Mouse (Mus musculus) thymus, adult 2 months (tissue): ENCODE measurements around the gene BC051019. TPM values are rescaled to one million over a fixed set of nuclear protein-coding genes. Genes with fewer than 3 reads are reported as not detected.

Experiments used
- DNase-seq: peaks from one replicate; pipeline ENCODE4 v3.0.0; 2021
- H3K27ac ChIP-seq: fragments of 200-500 bp; 2 replicates; pipeline ENCODE4 v1.5.1; 2012; ENCODE audit warnings: low read length, control low read depth; ENCODE audit not compliant: control insufficient read depth, insufficient read depth
- H3K27me3 ChIP-seq: fragments of 200-500 bp; 2 replicates; pipeline ENCODE4 v1.6.1; 2012; ENCODE audit warnings: mild to moderate bottlenecking, low read length, moderate library complexity, mixed read lengths; ENCODE audit not compliant: control insufficient read depth, insufficient read depth
- H3K36me3 ChIP-seq: fragments of 200-500 bp; 2 replicates; pipeline ENCODE4 v1.6.1; 2012; ENCODE audit warnings: mild to moderate bottlenecking, low read length, moderate library complexity; ENCODE audit not compliant: control insufficient read depth, insufficient read depth
- H3K4me1 ChIP-seq: fragments of 200-500 bp; replicated peaks from 2 replicates; pipeline ENCODE4 v1.6.1; 2012; ENCODE audit warnings: low read length; ENCODE audit not compliant: control insufficient read depth, insufficient read depth
- H3K4me3 ChIP-seq: fragments of 200-500 bp; 2 replicates; pipeline ENCODE4 v1.5.1; 2012; ENCODE audit warnings: mild to moderate bottlenecking, low read length, control low read depth, moderate library complexity; ENCODE audit not compliant: control insufficient read depth, insufficient read depth
- CTCF ChIP-seq: fragments of 200-500 bp; IDR thresholded peaks from 2 replicates; pipeline ENCODE4 v1.5.1; 2012; ENCODE audit warnings: mild to moderate bottlenecking, control low read depth, low read length, moderate library complexity, borderline replicate concordance; ENCODE audit not compliant: control insufficient read depth, poor library complexity, insufficient read depth; ENCODE audit errors: extremely low read depth
- POLR2A ChIP-seq: fragments of 200-500 bp; IDR thresholded peaks from 2 replicates; pipeline ENCODE4 v1.6.1; 2012; ENCODE audit warnings: mild to moderate bottlenecking, low read length, control low read depth, moderate library complexity; ENCODE audit not compliant: control insufficient read depth, poor library complexity, insufficient read depth; ENCODE audit errors: extremely low read depth
- WGBS: fragments of 180-500 bp; shearing (Covaris S2); methylation state at CpG from one replicate; pipeline ENCODE4 v1.1.7; 2018; 5-methylcytosine and 5-hydroxymethylcytosine counted together
- polyA plus RNA-seq: library from polyadenylated mRNA; depleted of rRNA; stranded (reverse); fragments of >200 nt; gene quantifications from 2 replicates; pipeline ENCODE4 v1.2.3, GENCODE M21; 2012

The BC051019 gene
- polyA plus RNA-seq, 1 experiment: 0.43 TPM

GRCm38 (mm10) chr7:109702721-109703120, 20.9 kb downstream of the BC051019 start:
- no peak overlapping the region for H3K4me3 ChIP-seq
- H3K36me3 ChIP-seq: no peaks in the 10 kb centered on the region
- peaks cover 6% of the 10 kb centered on the region for H3K4me1 ChIP-seq
- TF ChIP-seq POLR2A: no peak
- no peak for TF ChIP-seq CTCF
- 87% methylated on average over 4 of the region's 4 CpGs for WGBS
- no peak for DNase-seq
- no peaks in the 10 kb centered on the region for H3K27me3 ChIP-seq
- no peak overlapping the region for H3K27ac ChIP-seq

- Histone ChIP-seq H3K4me3 (no peak overlapping the region), H3K4me1 (peaks cover 6% of the 10 kb centered on the region), H3K27me3 (no peaks in the 10 kb centered on the region), H3K27ac (no peak overlapping the region), H3K36me3 (no peaks in the 10 kb centered on the region)
- TF ChIP-seq POLR2A (no peak), CTCF (no peak)
- DNase-seq: no peak
Measured at GRCm38 (mm10) chr7:109700213-109700612, 23.4 kb downstream of the BC051019 start.

- TF ChIP-seq CTCF (no peak), POLR2A (no peak)
- WGBS: 96% methylated on average over 10 of the region's 10 CpGs
- Histone ChIP-seq H3K4me3 (no peak overlapping the region), H3K36me3 (no peaks in the 10 kb centered on the region), H3K4me1 (no peaks in the 10 kb centered on the region), H3K27ac (no peak overlapping the region), H3K27me3 (no peaks in the 10 kb centered on the region)
- DNase-seq: no peak
Measured at GRCm38 (mm10) chr7:109695339-109695726, 28.3 kb downstream of the BC051019 start.

GRCm38 (mm10) chr7:109694576-109695338, 28.9 kb downstream of the BC051019 start:
- Histone ChIP-seq H3K27ac (no peak overlapping the region), H3K36me3 (no peaks in the 10 kb centered on the region), H3K27me3 (no peaks in the 10 kb centered on the region), H3K4me1 (no peaks in the 10 kb centered on the region), H3K4me3 (no peak overlapping the region)
- TF ChIP-seq POLR2A (no peak), CTCF (no peak)
- DNase-seq: no peak
- WGBS: 89% methylated on average over 13 of the region's 13 CpGs

GRCm38 (mm10) chr7:109690961-109691360, 32.7 kb downstream of the BC051019 start:
- H3K4me3 ChIP-seq: no peak overlapping the region
- 92% methylated on average over 5 of the region's 5 CpGs for WGBS
- no peaks in the 10 kb centered on the region for H3K27me3 ChIP-seq
- H3K4me1 ChIP-seq: no peaks in the 10 kb centered on the region
- no peak for DNase-seq
- H3K36me3 ChIP-seq: no peaks in the 10 kb centered on the region
- no peak for TF ChIP-seq POLR2A
- no peak for TF ChIP-seq CTCF
- H3K27ac ChIP-seq: no peak overlapping the region

GRCm38 (mm10) chr7:109690101-109690500, 33.5 kb downstream of the BC051019 start:
- DNase-seq: no peak
- H3K4me1 ChIP-seq: no peaks in the 10 kb centered on the region
- H3K27ac ChIP-seq: no peak overlapping the region
- no peaks in the 10 kb centered on the region for H3K27me3 ChIP-seq
- 97% methylated on average over 3 of the region's 3 CpGs for WGBS
- TF ChIP-seq POLR2A (no peak), CTCF (no peak)
- no peaks in the 10 kb centered on the region for H3K36me3 ChIP-seq
- H3K4me3 ChIP-seq: no peak overlapping the region
